Mouse (Mus musculus): ENCODE measurements around the gene Abat.

DNA sequence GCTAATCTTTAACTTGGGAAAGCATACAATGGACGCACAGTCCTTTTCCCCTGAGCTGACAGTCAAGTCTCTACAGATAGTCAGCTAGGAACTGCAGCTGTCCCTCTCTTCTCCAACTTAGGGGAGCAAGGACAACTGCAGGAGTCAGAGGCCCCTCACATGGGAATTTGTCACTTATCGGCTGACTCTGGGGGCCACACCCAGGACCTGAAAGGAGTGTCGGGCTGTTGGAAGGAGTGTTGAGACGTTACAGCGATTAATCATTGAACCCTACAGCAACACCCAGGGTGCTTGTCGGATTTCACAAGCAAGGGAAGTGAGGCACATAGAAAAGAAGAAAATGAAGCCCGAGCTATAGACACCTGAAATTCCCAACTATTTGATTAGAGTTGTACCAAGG is 12.6 kb downstream of the Abat start:
- TF ChIP-seq TAL1 (IDR thresholded peaks at IDR 0.05; ENCODE audit: low read length), result no peak
- TF ChIP-seq GATA1 (IDR thresholded peaks at IDR 0.05; ENCODE audit: low read length), result no peak

Measured in erythroblast, embryonic 14.5 days (primary cell).